Mouse (Mus musculus) forebrain, embryonic 10.5 days (tissue): ENCODE measurements around the gene Ifi206. TPM values are rescaled to one million over a fixed set of nuclear protein-coding genes. Genes with fewer than 3 reads are reported as not detected.

ENCODE experiments used
- microRNA-seq: library from miRNA; unstranded; fragments of <30 nt; microRNA quantifications from one replicate; pipeline ENCODE4, GENCODE M21; 2017
- polyA plus RNA-seq: library from polyadenylated mRNA; unstranded; fragments of >200 nt; fragmentation: Nextera tagmentation; extraction: Ambion mirVana; gene quantifications from 2 replicates; pipeline ENCODE4 v1.2.1, GENCODE M21; 2016

Gene Ifi206
- polyA plus RNA-seq, 1 experiment from 2014 or later: not detected

Small RNAs within 50 kb of the gene (microRNA-seq; reads per million reads assigned to microRNA genes)
- gene Gm44481: not detected

Other genes with a start within 250 kb of the Ifi206 start
- gene Olfr418, start 225.0 kb downstream of the Ifi206 start, polyA plus RNA-seq: not detected in 2 replicates
- not detected in 2 replicates for gene Mptx2, start 213.3 kb downstream of the Ifi206 start, polyA plus RNA-seq
- 0.95 and 1.1 TPM in 2 replicates for gene Ackr1, start 157.3 kb downstream of the Ifi206 start, polyA plus RNA-seq
- gene Aim2, start 140.2 kb downstream of the Ifi206 start, polyA plus RNA-seq: 4.8 and 6.4 TPM in 2 replicates
- gene Cadm3, start 123.3 kb downstream of the Ifi206 start, polyA plus RNA-seq: 1.6 and 1.9 TPM in 2 replicates
- not detected in 2 replicates for gene Ifi214, start 44.9 kb upstream of the Ifi206 start, polyA plus RNA-seq
- not detected in 2 replicates for gene Ifi213, start 108.2 kb upstream of the Ifi206 start, polyA plus RNA-seq
- gene Ifi209, start 139.9 kb upstream of the Ifi206 start, polyA plus RNA-seq: not detected in 2 replicates
- gene Ifi208, start 182.6 kb upstream of the Ifi206 start, polyA plus RNA-seq: not detected in 2 replicates